Mouse (Mus musculus) CD8-positive naive resting alpha-beta T cell, adult 2 months (primary cell): ENCODE measurements around the gene Ehf.

Experiments used
- DNase-seq, 2 experiments: peaks; one replicate each; pipeline ENCODE4 v3.0.0; 2022; ENCODE audit warnings: low read depth in 2 of 2, low spot score in 2 of 2

Ehf gene

DNA sequence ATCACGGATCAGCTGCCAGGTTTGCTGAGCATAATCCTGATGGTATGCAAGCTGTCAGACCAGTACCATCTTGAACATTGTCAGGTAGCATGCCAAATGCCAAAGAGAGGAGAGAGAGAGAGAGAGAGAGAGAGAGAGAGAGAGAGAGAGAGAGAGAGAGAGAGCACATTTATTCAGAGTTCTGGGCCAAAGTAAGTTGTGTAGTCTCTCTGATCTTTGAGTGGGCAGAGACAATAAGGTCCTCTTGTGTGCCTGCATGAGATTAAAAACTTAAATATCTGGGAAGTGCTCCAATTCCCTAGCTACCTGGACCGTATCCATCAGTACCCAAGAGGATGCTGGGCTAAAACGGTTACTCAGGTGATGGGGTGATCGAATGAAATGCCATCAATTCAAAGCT is 87.3 kb downstream of the Ehf start:
- DNase-seq = no peak

DNA sequence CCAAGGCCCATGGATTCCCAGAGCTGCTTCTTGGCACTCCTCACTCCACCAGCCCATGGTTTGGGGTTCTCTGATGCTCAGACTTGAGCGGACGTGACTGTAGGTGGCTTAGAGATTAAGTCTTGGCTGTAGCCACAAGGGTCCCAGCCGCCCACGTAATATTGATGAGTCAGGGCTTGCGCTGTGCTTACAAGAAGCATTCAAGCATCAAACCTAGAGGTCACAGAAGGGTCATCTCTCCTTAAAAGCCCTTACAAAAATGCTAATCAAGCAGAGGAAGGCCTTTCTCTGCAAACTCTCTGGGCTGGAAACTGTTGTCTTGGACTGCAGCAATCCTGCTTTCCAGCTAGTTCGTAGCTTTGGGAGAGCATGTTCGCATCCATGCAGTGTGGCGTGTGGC is 88.2 kb downstream of the Ehf start:
- DNase-seq = no peak

DNA sequence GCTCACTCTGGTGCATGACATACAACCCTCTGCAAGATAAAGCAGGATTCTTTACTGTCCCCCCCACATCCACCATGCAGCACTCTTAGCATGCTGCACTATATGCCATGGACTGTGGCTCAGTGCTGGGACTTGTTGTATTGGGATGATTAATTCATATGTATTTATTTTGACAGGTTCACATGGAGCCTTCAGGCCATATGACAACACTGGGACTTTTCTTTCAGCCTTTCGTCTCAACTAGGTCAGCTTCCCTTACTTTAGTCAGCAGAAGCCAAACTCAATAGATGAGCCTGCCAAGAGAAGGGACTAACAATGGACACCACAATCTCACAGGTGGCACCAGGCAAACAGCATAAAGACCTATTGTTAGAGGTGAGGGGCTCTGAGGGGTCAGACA is 89.5 kb downstream of the Ehf start:
- no peak for DNase-seq
